18 mouse cellular contexts compared by ENCODE assay signal in the genomic region with DNA sequence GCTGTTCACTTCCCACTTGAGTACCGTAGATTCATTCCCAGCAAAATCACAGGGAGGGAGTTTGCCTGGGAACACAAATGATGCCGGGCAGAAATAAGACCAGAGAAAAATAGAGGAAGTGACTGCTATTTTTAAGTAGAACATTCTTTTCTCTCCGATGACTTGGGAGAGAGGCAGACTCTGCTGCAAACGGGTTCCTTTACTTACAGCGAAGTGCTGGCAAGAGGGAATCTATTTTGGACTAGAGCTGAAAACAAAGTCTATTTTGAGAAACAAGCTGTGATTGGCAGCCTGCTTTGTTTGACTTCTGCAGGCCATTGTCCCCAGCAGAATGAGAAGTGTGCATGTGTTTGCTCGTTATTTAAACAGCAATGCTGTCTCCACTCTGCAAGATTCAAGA.
DNase-seq lines count a peak whose midpoint lies in the region; ATAC-seq and TF ChIP-seq lines count a peak whose summit lies in the region.
"Had no signal": no experiment of that assay in that cellular context is flagged by ENCODE, and none has a peak within 500 bp of the region (broad histone marks: within the 10 kb centered on the region; RNA-seq: fewer than 3 reads in every experiment).

No protein-coding gene starts in this region.

- no peak overlapping the region for H3K4me3 ChIP-seq in forebrain, postnatal 0 days (ENCODE audit: low read depth, low read length)
- no peak overlapping the region for H3K4me3 ChIP-seq in forebrain, embryonic 15.5 days
- no peak overlapping the region for H3K4me3 ChIP-seq in heart, embryonic 14.5 days (ENCODE audit: control insufficient read depth in 1 of 2, insufficient read depth in 1 of 2, low read depth in 1 of 2, low read length in 2 of 2)
- no peak overlapping the region for H3K4me3 ChIP-seq in liver, embryonic 11.5 days (ENCODE audit: low read depth, low read length)
- H3K4me3 ChIP-seq: erythroblast, embryonic 14.5 days; limb, embryonic 10.5 days; liver, embryonic 15.5 days; midbrain, embryonic 12.5 days had no signal

- no peak overlapping the region for H3K4me2 ChIP-seq in forebrain, postnatal 0 days (ENCODE audit: low read depth)
- H3K4me2 ChIP-seq in forebrain, embryonic 15.5 days (replicated peaks) = no peak overlapping the region
- H3K4me2 ChIP-seq in heart, embryonic 14.5 days (ENCODE audit: low read length) = peak overlapping the region; percentile 54
- H3K4me2 ChIP-seq in liver, embryonic 11.5 days = no peak overlapping the region
- H3K4me2 ChIP-seq: liver, embryonic 15.5 days; midbrain, embryonic 12.5 days had no signal

- peak; percentile 51 for DNase-seq in forebrain, postnatal 0 days
- peak; percentile 19 for DNase-seq in lung, postnatal 10 days
- DNase-seq in lung, postnatal 4 days = no peak
- DNase-seq in right cerebral cortex, postnatal 25 days = peak; percentile 7
- DNase-seq in liver, embryonic 11.5 days (ENCODE audit: low spot score) = no peak
- no peak for DNase-seq in spleen, postnatal 4 days (ENCODE audit: low spot score in 2 of 2)
- DNase-seq: cerebellum, adult 8-10 months; embryo, embryonic 11 days; lung, postnatal 36 days; spleen, adult 18-20 months had no signal

- ATAC-seq in forebrain, postnatal 0 days = no peak
- ATAC-seq in forebrain, embryonic 15.5 days (replicated peaks) = no peak
- no peak for ATAC-seq in heart, embryonic 14.5 days (ENCODE audit: insufficient number of reproducible peaks, insufficient read depth, low FRiP score, low read depth)
- ATAC-seq in liver, embryonic 11.5 days (replicated peaks; ENCODE audit: low FRiP score) = no peak
- ATAC-seq: intestine, embryonic 16.5 days had no signal

- no peaks in the 10 kb centered on the region for H3K36me3 ChIP-seq in forebrain, postnatal 0 days (ENCODE audit: insufficient read depth)
- no peaks in the 10 kb centered on the region for H3K36me3 ChIP-seq in forebrain, embryonic 15.5 days
- H3K36me3 ChIP-seq in heart, embryonic 14.5 days (ENCODE audit: control insufficient read depth, insufficient read depth, low read length) = no peaks in the 10 kb centered on the region
- no peaks in the 10 kb centered on the region for H3K36me3 ChIP-seq in liver, embryonic 11.5 days (ENCODE audit: control insufficient read depth, insufficient read depth, low read length)
- H3K36me3 ChIP-seq: limb, embryonic 10.5 days; liver, embryonic 15.5 days; midbrain, embryonic 12.5 days had no signal

- H3K9ac ChIP-seq in forebrain, postnatal 0 days = no peak overlapping the region
- no peak overlapping the region for H3K9ac ChIP-seq in forebrain, embryonic 15.5 days (replicated peaks)
- no peak overlapping the region for H3K9ac ChIP-seq in heart, embryonic 14.5 days (ENCODE audit: low read length)
- no peak overlapping the region for H3K9ac ChIP-seq in liver, embryonic 11.5 days (ENCODE audit: low read depth, low read length)
- H3K9ac ChIP-seq: liver, embryonic 15.5 days; midbrain, embryonic 12.5 days had no signal

- no peaks in the 10 kb centered on the region for H3K9me3 ChIP-seq in forebrain, postnatal 0 days (ENCODE audit: low read length)
- H3K9me3 ChIP-seq in forebrain, embryonic 15.5 days = no peaks in the 10 kb centered on the region
- no peaks in the 10 kb centered on the region for H3K9me3 ChIP-seq in heart, embryonic 14.5 days (ENCODE audit: control insufficient read depth, low read length)
- H3K9me3 ChIP-seq in liver, embryonic 11.5 days (ENCODE audit: control insufficient read depth, low read length) = no peaks in the 10 kb centered on the region
- H3K9me3 ChIP-seq: limb, embryonic 10.5 days; liver, embryonic 15.5 days; midbrain, embryonic 12.5 days had no signal

- 10% methylated on average over 6 of the region's 6 CpGs for WGBS in forebrain, postnatal 0 days
- 12% methylated on average over 6 of the region's 6 CpGs for WGBS in forebrain, embryonic 15.5 days
- WGBS in heart, embryonic 14.5 days = 35% methylated on average over 6 of the region's 6 CpGs
- 86% methylated on average over 6 of the region's 6 CpGs for WGBS in liver, embryonic 11.5 days

- no peaks in the 10 kb centered on the region for H3K4me1 ChIP-seq in forebrain, postnatal 0 days (ENCODE audit: insufficient read depth)
- H3K4me1 ChIP-seq in forebrain, embryonic 15.5 days = peaks cover 9% of the 10 kb centered on the region; the same call in 1 of the 2 replicates
- peaks cover 0 to 2% of the 10 kb centered on the region in 2 experiments; a peak in 1 of 4 replicates for H3K4me1 ChIP-seq in heart, embryonic 14.5 days (ENCODE audit: control insufficient read depth in 2 of 2, insufficient read depth in 2 of 2, low read length in 2 of 2)
- H3K4me1 ChIP-seq in liver, embryonic 11.5 days (replicated peaks; ENCODE audit: control insufficient read depth, insufficient read depth, low read length) = no peaks in the 10 kb centered on the region
- H3K4me1 ChIP-seq: limb, embryonic 10.5 days; liver, embryonic 15.5 days had no signal

- TF ChIP-seq CTCF in forebrain, postnatal 0 days (IDR thresholded peaks at IDR 0.05; ENCODE audit: low read depth) = no peak

- no peaks in the 10 kb centered on the region for H3K27me3 ChIP-seq in forebrain, postnatal 0 days (ENCODE audit: insufficient read depth, low read length)
- H3K27me3 ChIP-seq in forebrain, embryonic 15.5 days = no peaks in the 10 kb centered on the region
- H3K27me3 ChIP-seq in heart, embryonic 14.5 days (ENCODE audit: control insufficient read depth, insufficient read depth, low read length) = no peaks in the 10 kb centered on the region
- no peaks in the 10 kb centered on the region for H3K27me3 ChIP-seq in liver, embryonic 11.5 days (replicated peaks; ENCODE audit: control insufficient read depth, insufficient read depth, low read length)
- H3K27me3 ChIP-seq: liver, embryonic 15.5 days; midbrain, embryonic 12.5 days had no signal

- no peak overlapping the region for H3K27ac ChIP-seq in forebrain, postnatal 0 days (ENCODE audit: low read depth, low read length)
- no peak overlapping the region for H3K27ac ChIP-seq in forebrain, embryonic 15.5 days (replicated peaks)
- 0 out of 4 replicates have a peak overlapping the region, but pooled peaks of 1 of the 2 experiments have one; percentile 12 for H3K27ac ChIP-seq in heart, embryonic 14.5 days (replicated peaks in 1 of 2; ENCODE audit: control insufficient read depth in 1 of 2, insufficient read depth in 1 of 2, low read depth in 2 of 2, low read length in 2 of 2)
- H3K27ac ChIP-seq in liver, embryonic 11.5 days (ENCODE audit: low read depth, low read length) = no peak overlapping the region
- H3K27ac ChIP-seq: kidney, postnatal 0 days; limb, embryonic 10.5 days; liver, embryonic 15.5 days; midbrain, embryonic 12.5 days had no signal

Comparison
In these comparisons a context has a peak if more than half of its experiments do, and no peak if none do; other contexts are left out.
1. DNase-seq: peak in forebrain, postnatal 0 days (single experiment), lung, postnatal 10 days (single experiment) and right cerebral cortex, postnatal 25 days (single experiment); none in lung, postnatal 4 days (0 of 2), liver, embryonic 11.5 days (single experiment) and spleen, postnatal 4 days (0 of 2).